Mouse (Mus musculus): ENCODE measurements around the gene Lrrc29. TPM values are rescaled to one million over a fixed set of nuclear protein-coding genes. Genes with fewer than 3 reads are reported as not detected.

The Lrrc29 gene
- polyA plus RNA-seq, 1 experiment from 2014 or later: 3.9 TPM

GRCm38 (mm10) chr8:105276292-105277120, 49.6 kb downstream of the Lrrc29 start:
- no peak for ATAC-seq
- Histone ChIP-seq H3K9ac (ENCODE audit: low read depth, low read length) (peak overlapping the region; percentile 11; the same call in 1 of the 2 replicates), H3K4me1 (replicated peaks; ENCODE audit: control insufficient read depth, insufficient read depth, low read length) (peaks cover 9% of the 10 kb centered on the region), H3K27me3 (replicated peaks; ENCODE audit: control insufficient read depth, insufficient read depth, low read length) (peaks cover 66% of the 10 kb centered on the region), H3K4me3 (ENCODE audit: low read depth, low read length) (peak overlapping the region; percentile 39), H3K27ac (ENCODE audit: low read depth, low read length) (no peak overlapping the region), H3K36me3 (ENCODE audit: control insufficient read depth, insufficient read depth) (no peaks in the 10 kb centered on the region), H3K9me3 (ENCODE audit: control insufficient read depth) (no peaks in the 10 kb centered on the region), H3K4me2 (replicated peaks; ENCODE audit: low read depth) (peak overlapping the region; percentile 83)
- 0 out of 2 replicates have a peak, but pooled peaks have one; percentile 7 for TF ChIP-seq CTCF (IDR thresholded peaks at IDR 0.05; ENCODE audit: low read depth)
- WGBS: 4% methylated on average over 30 of the region's 30 CpGs

GRCm38 (mm10) chr8:105275840-105276239, 50.2 kb downstream of the Lrrc29 start, which contains the start of gene Nol3:
Nol3 (plus strand) TSS chr8:105276140.
- no peaks in the 10 kb centered on the region for H3K9me3 ChIP-seq (ENCODE audit: control insufficient read depth)
- 7% methylated on average over 10 of the region's 10 CpGs for WGBS
- no peak for TF ChIP-seq CTCF (IDR thresholded peaks at IDR 0.05; ENCODE audit: low read depth)
- peak within 1 kb of the TSS; percentile 83 for H3K4me2 ChIP-seq (replicated peaks; ENCODE audit: low read depth)
- H3K9ac ChIP-seq (ENCODE audit: low read depth, low read length): peak within 1 kb of the TSS; percentile 11; the same call in 1 of the 2 replicates
- H3K4me1 ChIP-seq (replicated peaks; ENCODE audit: control insufficient read depth, insufficient read depth, low read length): peaks cover 9% of the 10 kb centered on the region
- no peak within 1 kb of the TSS for H3K27ac ChIP-seq (ENCODE audit: low read depth, low read length)
- ATAC-seq: no peak
- no peaks in the 10 kb centered on the region for H3K36me3 ChIP-seq (ENCODE audit: control insufficient read depth, insufficient read depth)
- H3K4me3 ChIP-seq (ENCODE audit: low read depth, low read length): peak within 1 kb of the TSS; percentile 39
- H3K27me3 ChIP-seq (replicated peaks; ENCODE audit: control insufficient read depth, insufficient read depth, low read length): peaks cover 73% of the 10 kb centered on the region

GRCm38 (mm10) chr8:105275387-105275786, 50.7 kb downstream of the Lrrc29 start:
- Histone ChIP-seq H3K4me2 (replicated peaks; ENCODE audit: low read depth) (peak overlapping the region; percentile 83), H3K9ac (ENCODE audit: low read depth, low read length) (no peak overlapping the region), H3K27me3 (replicated peaks; ENCODE audit: control insufficient read depth, insufficient read depth, low read length) (peaks cover 77% of the 10 kb centered on the region), H3K36me3 (ENCODE audit: control insufficient read depth, insufficient read depth) (no peaks in the 10 kb centered on the region), H3K4me3 (ENCODE audit: low read depth, low read length) (peak overlapping the region; percentile 39; the same call in 1 of the 2 replicates), H3K9me3 (ENCODE audit: control insufficient read depth) (no peaks in the 10 kb centered on the region), H3K27ac (ENCODE audit: low read depth, low read length) (no peak overlapping the region), H3K4me1 (replicated peaks; ENCODE audit: control insufficient read depth, insufficient read depth, low read length) (peaks cover 10% of the 10 kb centered on the region)
- ATAC-seq: no peak
- no peak for TF ChIP-seq CTCF (IDR thresholded peaks at IDR 0.05; ENCODE audit: low read depth)
- 16% methylated on average over 11 of the region's 11 CpGs for WGBS

DNA sequence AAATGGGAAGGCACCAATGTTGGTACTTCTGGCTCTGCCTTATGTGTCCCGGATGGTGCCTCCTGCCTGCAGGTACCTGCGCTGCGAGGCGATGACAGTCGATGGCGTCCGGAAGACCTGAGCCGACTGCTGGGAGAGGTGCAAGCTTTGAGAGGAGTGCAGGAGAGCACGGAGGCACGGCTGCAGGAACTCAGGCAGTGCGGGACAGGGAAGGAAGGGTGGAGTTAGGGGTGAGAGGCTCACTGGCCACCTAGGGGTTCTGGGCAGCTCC, 55.2 kb downstream of the Lrrc29 start:
- 8% methylated on average over 11 of the region's 11 CpGs for WGBS
- Histone ChIP-seq H3K4me2 (replicated peaks; ENCODE audit: low read depth) (no peak overlapping the region), H3K27me3 (replicated peaks; ENCODE audit: control insufficient read depth, insufficient read depth, low read length) (peaks cover 73% of the 10 kb centered on the region)

DNA sequence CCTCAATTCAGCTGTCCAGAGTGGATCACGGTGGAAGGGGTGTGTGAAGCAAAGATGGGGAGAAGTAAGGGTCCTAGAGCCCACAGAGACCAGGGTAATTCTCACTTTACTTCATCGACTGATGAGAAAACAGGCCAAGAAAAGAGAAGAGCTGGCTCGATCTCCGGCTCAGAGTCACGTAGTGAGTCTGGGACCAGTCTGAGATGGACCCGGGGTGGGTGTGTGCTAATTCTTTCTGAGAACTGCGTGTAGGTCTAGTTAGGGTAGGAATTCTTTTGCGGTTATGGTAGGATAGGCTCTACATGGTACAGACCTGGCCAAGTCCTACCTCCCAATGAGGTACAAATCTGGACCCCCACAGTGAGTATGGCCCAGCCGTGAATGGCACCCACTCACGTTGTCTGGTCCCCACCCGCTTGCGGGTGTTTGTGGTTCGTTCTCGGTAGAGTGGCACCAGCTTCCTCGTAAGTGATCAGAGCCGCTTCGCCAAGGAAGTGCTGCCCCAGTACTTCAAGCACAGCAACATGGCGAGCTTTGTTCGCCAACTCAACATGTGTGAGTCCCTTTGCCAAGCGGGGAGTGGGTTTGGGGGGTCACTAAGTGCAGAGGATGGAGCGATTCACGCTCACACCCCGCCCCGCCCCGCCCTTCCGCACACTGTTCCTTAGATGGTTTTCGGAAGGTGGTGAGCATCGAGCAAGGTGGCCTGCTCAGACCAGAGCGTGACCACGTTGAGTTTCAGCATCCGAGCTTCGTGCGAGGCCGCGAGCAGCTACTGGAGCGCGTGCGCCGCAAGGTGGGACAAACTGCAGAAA, 55.8 kb downstream of the Lrrc29 start:
- no peak for ATAC-seq

More for the DNA sequence above, 55.2 kb downstream of the Lrrc29 start:
- Histone ChIP-seq H3K36me3 (ENCODE audit: control insufficient read depth, insufficient read depth) (peaks cover 10% of the 10 kb centered on the region; the same call in 1 of the 2 replicates), H3K27ac (ENCODE audit: low read depth, low read length) (no peak overlapping the region), H3K4me1 (replicated peaks; ENCODE audit: control insufficient read depth, insufficient read depth, low read length) (peaks cover 19% of the 10 kb centered on the region; the same call in 1 of the 2 replicates), H3K9ac (ENCODE audit: low read depth, low read length) (no peak overlapping the region), H3K9me3 (ENCODE audit: control insufficient read depth) (no peaks in the 10 kb centered on the region), H3K4me3 (ENCODE audit: low read depth, low read length) (no peak overlapping the region)
- ATAC-seq: no peak
- no peak for TF ChIP-seq CTCF (IDR thresholded peaks at IDR 0.05; ENCODE audit: low read depth)

GRCm38 (mm10) chr8:105269461-105269947, 56.6 kb downstream of the Lrrc29 start, which contains the start of gene Hsf4:
Hsf4 (plus strand) TSS chr8:105269801.
- WGBS: 2% methylated on average over 42 of the region's 42 CpGs
- Histone ChIP-seq H3K4me3 (ENCODE audit: low read depth, low read length) (peak within 1 kb of the TSS; percentile 43), H3K27me3 (replicated peaks; ENCODE audit: control insufficient read depth, insufficient read depth, low read length) (peaks cover 61% of the 10 kb centered on the region), H3K4me2 (replicated peaks; ENCODE audit: low read depth) (peak within 1 kb of the TSS; percentile 78), H3K36me3 (ENCODE audit: control insufficient read depth, insufficient read depth) (peaks cover 10% of the 10 kb centered on the region; the same call in 1 of the 2 replicates), H3K9me3 (ENCODE audit: control insufficient read depth) (no peaks in the 10 kb centered on the region), H3K9ac (ENCODE audit: low read depth, low read length) (0 out of 2 replicates have a peak within 1 kb of the TSS, but pooled peaks have one; percentile 22), H3K4me1 (replicated peaks; ENCODE audit: control insufficient read depth, insufficient read depth, low read length) (peaks cover 22% of the 10 kb centered on the region; the same call in 1 of the 2 replicates), H3K27ac (ENCODE audit: low read depth, low read length) (no peak within 1 kb of the TSS)
- no peak for TF ChIP-seq CTCF (IDR thresholded peaks at IDR 0.05; ENCODE audit: low read depth)
- ATAC-seq: peak; percentile 65

More for the DNA sequence above, 55.8 kb downstream of the Lrrc29 start:
- no peak overlapping the region for H3K27ac ChIP-seq (ENCODE audit: low read depth, low read length)
- H3K4me1 ChIP-seq (replicated peaks; ENCODE audit: control insufficient read depth, insufficient read depth, low read length): peaks cover 17% of the 10 kb centered on the region; the same call in 1 of the 2 replicates
- peaks cover 69% of the 10 kb centered on the region for H3K27me3 ChIP-seq (replicated peaks; ENCODE audit: control insufficient read depth, insufficient read depth, low read length)
- H3K36me3 ChIP-seq (ENCODE audit: control insufficient read depth, insufficient read depth): peaks cover 10% of the 10 kb centered on the region; the same call in 1 of the 2 replicates
- H3K4me2 ChIP-seq (replicated peaks; ENCODE audit: low read depth): peak overlapping the region; percentile 78
- WGBS: 8% methylated on average over 39 of the region's 39 CpGs
- peak overlapping the region; percentile 43 for H3K4me3 ChIP-seq (ENCODE audit: low read depth, low read length)
- H3K9ac ChIP-seq (ENCODE audit: low read depth, low read length): no peak overlapping the region
- no peaks in the 10 kb centered on the region for H3K9me3 ChIP-seq (ENCODE audit: control insufficient read depth)
- TF ChIP-seq CTCF (IDR thresholded peaks at IDR 0.05; ENCODE audit: low read depth): no peak
